Mouse (Mus musculus): ENCODE results near the gene Retn. TPM values are rescaled to one million over a fixed set of nuclear protein-coding genes. Genes with fewer than 3 reads are reported as not detected.

Gene Retn
- polyA plus RNA-seq (2017; shearing (Covaris generic)) = not detected

DNA sequence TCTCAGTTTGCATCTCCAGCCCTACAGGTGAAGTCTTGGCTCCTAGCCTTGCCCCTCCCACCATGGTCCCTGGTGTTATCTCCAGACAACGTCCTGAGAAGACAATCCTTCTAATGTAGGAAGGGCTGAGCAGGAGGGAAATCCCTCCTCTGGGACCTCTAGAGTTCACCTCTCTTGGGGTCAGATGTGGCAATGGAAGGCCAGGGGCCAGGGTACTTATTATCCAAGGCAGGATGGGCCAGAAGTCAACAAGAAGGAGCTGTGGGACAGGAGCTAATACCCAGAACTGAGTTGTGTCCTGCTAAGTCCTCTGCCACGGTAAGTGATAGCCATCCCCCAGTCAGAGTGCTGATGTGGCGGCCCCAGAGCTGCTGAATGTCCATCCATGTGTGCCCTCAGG, at the start of gene Retn:
Retn (plus strand) TSS at position 245 of the 400 bp plus-strand sequence.

DNA sequence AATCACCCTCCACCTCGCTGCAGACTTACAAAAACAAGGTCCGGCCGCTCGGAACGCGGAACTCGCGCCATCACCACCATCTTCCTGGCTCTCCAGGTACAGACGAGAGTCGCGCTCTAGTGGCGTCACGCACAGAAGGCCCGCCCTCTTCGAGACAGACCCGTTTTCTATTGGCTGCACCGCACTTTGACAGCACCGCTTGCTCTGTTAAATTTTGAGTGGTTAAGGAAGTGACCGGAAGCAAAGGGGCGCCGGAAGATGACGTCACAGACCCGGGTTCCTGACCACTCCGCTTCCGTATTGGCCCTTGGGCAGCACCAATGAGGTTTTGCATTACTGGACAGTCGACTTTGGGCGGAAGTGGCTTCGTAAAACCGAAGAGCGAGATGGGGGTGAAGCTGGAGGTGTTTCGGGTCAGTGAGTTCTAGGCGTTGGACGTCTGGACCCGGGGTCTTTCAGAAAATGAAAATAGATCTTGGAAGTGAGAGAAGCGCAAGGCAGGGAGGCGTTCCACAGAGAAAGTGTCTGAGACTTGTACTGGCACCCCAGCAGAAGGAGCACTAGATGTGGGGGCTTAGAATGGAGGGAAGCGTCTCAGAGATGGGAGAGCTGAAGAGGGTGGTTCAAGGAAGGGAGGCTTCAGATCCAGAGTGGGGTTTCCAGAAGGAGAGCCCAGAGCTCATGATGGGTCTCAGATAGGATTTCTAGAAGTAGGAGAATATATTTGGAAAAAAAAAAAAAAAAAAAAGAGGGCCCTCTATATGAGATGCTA, 34.2 kb upstream of the Retn start, which contains the start of the genes Xab2 and Pet100:
Xab2 (minus strand) TSS at position 118 of the 772 bp plus-strand sequence.
Pet100 (plus strand) TSS at position 350 of the 772 bp plus-strand sequence.

DNA sequence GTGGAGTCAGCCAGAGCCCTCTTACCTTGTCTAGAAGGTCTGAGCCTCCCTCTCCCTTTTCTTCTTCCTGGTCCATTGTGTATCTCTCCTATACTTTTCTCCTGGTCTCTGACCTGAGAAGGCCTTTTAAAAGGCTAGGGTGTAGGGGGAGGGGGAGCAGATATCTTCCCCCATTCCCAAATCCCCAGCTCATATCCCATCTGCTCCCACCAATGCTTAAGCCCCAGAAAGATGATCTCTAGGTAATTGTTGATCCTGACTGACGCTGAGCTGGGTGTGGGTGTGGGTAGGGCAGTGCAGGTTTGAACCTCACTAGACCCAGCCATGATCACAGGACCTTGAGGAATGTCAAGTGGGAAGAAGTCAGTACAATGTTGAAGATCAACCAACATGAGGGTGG, 30.1 kb upstream of the Retn start, which contains the start of gene Pcp2:
Pcp2 (minus strand) TSS at position 101 of the 400 bp plus-strand sequence.

DNA sequence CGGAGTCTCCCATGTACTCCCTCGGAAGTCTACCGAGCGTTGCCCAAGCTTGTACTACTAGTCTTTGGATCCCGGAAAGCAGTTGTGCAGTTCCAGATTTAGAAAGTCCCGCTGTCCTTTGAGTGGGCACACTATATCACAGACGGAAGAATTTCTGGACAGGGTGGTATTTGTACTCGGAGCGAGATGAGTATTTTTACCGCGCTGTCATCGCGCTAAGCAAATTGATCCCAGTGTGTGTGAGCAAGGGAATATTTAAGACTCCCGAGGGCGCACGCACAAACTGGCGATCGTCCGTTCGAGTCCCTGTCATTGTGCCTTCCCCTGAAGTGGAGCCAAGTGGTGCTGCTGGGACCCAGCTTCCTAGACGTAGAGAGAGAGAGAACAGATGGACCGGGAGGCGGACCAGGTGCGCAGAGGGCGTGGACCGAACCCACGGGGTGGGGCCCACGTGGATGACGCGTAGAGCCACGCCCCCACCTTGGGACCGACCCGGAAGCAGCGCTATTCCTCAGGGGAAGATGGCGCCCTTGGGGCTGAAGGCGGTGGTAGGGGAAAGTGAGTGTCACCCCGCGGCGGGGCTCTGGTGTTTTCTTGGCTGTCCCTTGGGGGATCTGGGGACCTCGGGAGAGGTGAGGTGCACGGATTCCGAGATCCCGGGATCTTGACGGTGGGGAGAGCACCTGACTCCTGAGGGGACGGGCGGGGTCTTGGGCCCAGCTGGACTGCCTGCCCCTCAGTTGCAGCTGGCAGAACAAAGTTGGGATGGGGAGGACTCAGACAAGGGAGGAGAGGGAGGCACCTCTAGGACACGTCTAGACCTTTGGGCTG, 24.7 kb upstream of the Retn start, which contains the start of gene Stxbp2:
Stxbp2 (plus strand) TSS at position 309 of the 831 bp plus-strand sequence.

DNA sequence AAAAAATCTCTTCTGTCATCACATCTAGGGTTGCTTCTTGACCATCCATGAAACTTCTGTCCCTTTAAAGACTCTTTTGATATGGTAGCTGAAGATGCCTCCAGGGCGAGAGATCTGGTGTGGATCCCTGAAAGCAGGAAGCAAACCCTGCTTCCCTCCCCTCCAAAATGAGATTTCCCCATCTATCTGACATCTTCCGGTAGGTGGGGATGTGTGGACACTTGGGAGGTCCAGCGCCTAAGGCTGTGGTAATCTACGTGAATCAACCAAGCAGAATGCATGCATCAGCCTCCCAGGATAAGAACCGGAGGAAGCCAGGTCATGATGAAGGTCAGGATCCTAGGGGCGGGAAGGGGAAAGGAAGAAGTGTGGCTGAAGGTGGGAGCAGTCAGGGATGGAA, 9.9 kb downstream of the Retn start, which contains the start of gene Mcemp1:
Mcemp1 (plus strand) TSS at position 248 of the 400 bp plus-strand sequence.

DNA sequence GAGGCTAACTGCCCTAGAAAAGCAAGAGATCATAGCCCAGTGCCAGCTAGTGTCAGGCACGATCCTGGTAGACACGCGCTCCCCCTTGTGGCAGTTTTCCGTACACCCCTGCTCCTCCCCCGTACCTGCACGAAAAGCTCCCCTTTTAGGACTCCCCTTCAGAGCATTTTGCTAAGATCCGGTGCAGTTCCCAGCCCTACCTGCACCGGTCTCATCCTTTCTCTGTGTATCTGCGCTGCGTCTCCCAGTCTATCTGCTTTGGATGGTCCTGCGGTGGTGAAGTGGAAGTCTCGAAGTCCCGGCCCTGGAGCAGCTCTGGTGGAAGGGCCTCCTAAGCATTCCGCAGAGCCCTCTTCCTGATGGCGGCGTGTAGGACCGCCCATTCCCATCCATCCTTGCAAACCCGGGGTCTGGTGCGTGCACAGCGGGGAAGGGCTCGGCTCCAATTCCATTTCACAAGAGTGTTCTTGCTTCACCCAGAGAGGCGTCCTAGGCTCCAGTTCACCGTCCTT, 16.5 kb downstream of the Retn start, which contains the start of gene Fcor:
Fcor (minus strand) TSS at position 383 of the 512 bp plus-strand sequence.

DNA sequence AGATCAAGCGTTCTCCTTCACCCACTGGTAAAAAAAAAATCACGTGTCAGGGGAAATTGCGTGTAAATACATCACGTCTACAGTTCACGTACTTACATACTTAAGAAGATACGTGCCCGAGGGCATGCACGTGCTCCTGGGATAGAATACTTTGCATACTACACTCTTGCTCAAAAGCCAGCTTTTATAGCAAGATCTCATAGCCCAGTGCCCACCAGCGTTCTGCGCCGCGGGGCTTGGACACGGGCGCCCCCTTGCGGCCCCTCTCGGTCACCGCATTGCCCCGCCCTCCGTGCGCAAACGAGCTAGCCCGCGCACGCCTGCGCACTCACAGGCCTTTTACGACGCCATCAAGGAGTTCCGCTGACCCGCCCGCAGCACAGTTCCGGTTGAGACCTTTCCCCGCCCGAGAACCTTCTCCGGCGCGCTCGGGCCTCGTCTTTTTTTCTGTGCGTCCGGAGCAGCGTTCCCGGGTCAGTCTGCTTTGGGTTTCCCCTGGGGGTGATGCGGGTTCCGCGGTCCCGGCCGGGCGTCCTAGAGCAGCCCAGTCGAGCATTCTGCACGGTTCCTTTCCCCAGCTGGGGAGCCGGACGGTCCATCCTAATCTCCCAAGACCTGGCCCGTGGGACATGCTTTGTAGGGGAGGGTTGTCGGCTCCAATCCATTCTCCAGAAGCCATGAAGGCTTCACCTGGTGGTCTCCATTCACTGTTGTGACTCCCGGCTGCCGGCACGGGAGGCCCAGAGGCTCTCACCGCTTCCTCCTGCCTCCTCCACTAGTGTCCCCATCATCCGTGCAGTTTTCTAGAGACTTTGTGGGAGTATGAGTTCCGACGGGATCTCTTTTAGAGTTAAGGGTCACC, 20.8 kb downstream of the Retn start, which contains the start of gene Trappc5:
Trappc5 (plus strand) TSS at position 169 of the 862 bp plus-strand sequence.

DNA sequence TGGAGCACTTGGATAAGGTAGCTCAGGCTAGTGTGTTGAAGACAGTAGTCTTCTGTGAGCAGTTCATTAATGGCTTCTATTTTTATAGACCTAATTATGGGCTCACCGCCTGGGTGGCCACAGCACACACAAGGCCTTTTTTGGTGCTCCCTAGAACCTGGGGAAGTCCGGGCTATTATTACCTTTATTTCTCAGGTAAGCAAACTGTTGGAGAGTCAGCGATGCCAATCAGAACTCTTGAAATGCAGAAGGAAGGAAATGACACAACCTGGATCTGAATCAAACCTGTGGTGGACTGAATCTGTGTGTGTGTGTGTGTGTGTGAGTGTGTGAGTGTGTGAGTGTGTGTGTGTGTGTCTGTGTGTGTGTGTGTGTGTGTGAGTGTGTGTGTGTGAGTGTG, 38.6 kb downstream of the Retn start, which contains the start of gene Fcer2a:
Fcer2a (minus strand) TSS at position 55 of the 400 bp plus-strand sequence.

Other genes with a start within 250 kb of the Retn start
- 1 to 10 TPM; 4.2 to 4.5 TPM for gene Pex11g, start 188.1 kb upstream of the Retn start, polyA plus RNA-seq (2017; shearing (Covaris generic))
- gene Tex45, start 184.9 kb upstream of the Retn start, polyA plus RNA-seq (2017; shearing (Covaris generic)) = under 1 TPM in 1 of 2 experiments, not detected in 1; 0.17 TPM
- 1 to 10 TPM; 6.7 to 8.5 TPM for gene Zfp358, start 162.6 kb upstream of the Retn start, polyA plus RNA-seq (2017; shearing (Covaris generic))
- gene Mcoln1, start 155.3 kb upstream of the Retn start, polyA plus RNA-seq (2017; shearing (Covaris generic)) = 100 to 1,000 TPM; 107 to 120 TPM
- 10 to 100 TPM; 39.8 to 41.4 TPM for gene Pnpla6, start 140.4 kb upstream of the Retn start, polyA plus RNA-seq (2017; shearing (Covaris generic))
- 1 to 10 TPM in 1 of 2 experiments, not detected in 1; 2.2 TPM for gene C330021F23Rik, start 87.8 kb upstream of the Retn start, polyA plus RNA-seq (2017; shearing (Covaris generic))
- gene Camsap3, start 68.5 kb upstream of the Retn start, polyA plus RNA-seq (2017; shearing (Covaris generic)) = 1 to 10 TPM in 1 of 2 experiments, under 1 TPM in 1; 0.98 to 5.4 TPM
- 100 to 1,000 TPM; 100 to 114 TPM for gene Xab2, start 34.5 kb upstream of the Retn start, polyA plus RNA-seq (2017; shearing (Covaris generic))
- 100 to 1,000 TPM in 1 of 2 experiments, 10 to 100 TPM in 1; 95.6 to 102 TPM for gene Pet100, start 34.2 kb upstream of the Retn start, polyA plus RNA-seq (2017; shearing (Covaris generic))
- not detected for gene Pcp2, start 30.2 kb upstream of the Retn start, polyA plus RNA-seq (2017; shearing (Covaris generic))
- gene Stxbp2, start 24.8 kb upstream of the Retn start, polyA plus RNA-seq (2017; shearing (Covaris generic)) = 100 to 1,000 TPM; 203 to 221 TPM
- gene Mcemp1, start 10.0 kb downstream of the Retn start, polyA plus RNA-seq (2017; shearing (Covaris generic)) = 1 to 10 TPM in 1 of 2 experiments, not detected in 1; 1.1 TPM
- gene Fcor, start 16.6 kb downstream of the Retn start, polyA plus RNA-seq (2017; shearing (Covaris generic)) = under 1 TPM in 1 of 2 experiments, not detected in 1; 0.78 TPM
- gene Trappc5, start 20.5 kb downstream of the Retn start, polyA plus RNA-seq (2017; shearing (Covaris generic)) = 10 to 100 TPM; 35.7 to 44.1 TPM
- 10 to 100 TPM in 1 of 2 experiments, 1 to 10 TPM in 1; 1.7 to 16.7 TPM for gene Fcer2a, start 38.4 kb downstream of the Retn start, polyA plus RNA-seq (2017; shearing (Covaris generic))
- under 1 TPM in 1 of 2 experiments, not detected in 1; 0.53 TPM for gene Clec4g, start 64.9 kb downstream of the Retn start, polyA plus RNA-seq (2017; shearing (Covaris generic))
- 1 to 10 TPM in 1 of 2 experiments, not detected in 1; 2.8 TPM for gene Cd209a, start 93.2 kb downstream of the Retn start, polyA plus RNA-seq (2017; shearing (Covaris generic))
- under 1 TPM; 0.31 to 0.67 TPM for gene Cd209e, start 198.5 kb downstream of the Retn start, polyA plus RNA-seq (2017; shearing (Covaris generic))
- not detected for gene Cd209d, start 222.8 kb downstream of the Retn start, polyA plus RNA-seq (2017; shearing (Covaris generic))